Mouse (Mus musculus) CH12.LX (cell line): ENCODE measurements around the gene Rbp2. TPM values are rescaled to one million over a fixed set of nuclear protein-coding genes. Genes with fewer than 3 reads are reported as not detected.

Experiments used
- DNase-seq: peaks from one replicate; pipeline ENCODE4 v3.0.0-alpha.2; 2013; ENCODE audit errors: extremely low read depth
- H3K27ac ChIP-seq: 2 replicates; pipeline ENCODE4 v1.5.1; 2012; ENCODE audit warnings: low read depth, mild to moderate bottlenecking, control low read depth, moderate library complexity; ENCODE audit not compliant: insufficient read depth
- H3K27me3 ChIP-seq: replicated peaks from 2 replicates; pipeline ENCODE3; 2012; ENCODE audit warnings: inconsistent platforms
- H3K36me3 ChIP-seq, 2 experiments: replicated peaks in 1 of 2; 2 replicates each; pipeline versions ENCODE3 to v1.6.1; 2012; ENCODE audit warnings: inconsistent platforms in 1 of 2, low read length in 1 of 2, mild to moderate bottlenecking in 1 of 2, mixed read lengths in 1 of 2, moderate library complexity in 1 of 2; ENCODE audit not compliant: control insufficient read depth in 1 of 2, insufficient read depth in 1 of 2
- H3K4me1 ChIP-seq, 2 experiments: 2 replicates each; pipeline ENCODE4 v1.6.1; 2012; ENCODE audit warnings: inconsistent platforms in 1 of 2, moderate library complexity in 1 of 2; ENCODE audit not compliant: insufficient read depth in 2 of 2, control insufficient read depth in 1 of 2
- H3K4me2 ChIP-seq: 2 replicates; pipeline ENCODE4 v1.6.1; 2012; ENCODE audit warnings: low read depth, mild to moderate bottlenecking, control low read depth; ENCODE audit not compliant: poor library complexity, insufficient read depth, severe bottlenecking
- H3K4me3 ChIP-seq, 3 experiments: fragments of 150-350 bp in 1 of 3; sonication (generic) in 1 of 3; replicated peaks in 1 of 3; 2 replicates each; pipeline versions ENCODE3 to v1.5.1; 2011 to 2012; ENCODE audit warnings: low read depth in 2 of 3, low read length in 2 of 3, mild to moderate bottlenecking in 2 of 3, moderate library complexity in 2 of 3, control low read depth in 1 of 3, improper control_type of control experiment in 1 of 3, inconsistent platforms in 1 of 3, mixed read lengths in 1 of 3; ENCODE audit not compliant: poor library complexity in 1 of 3
- H3K79me2 ChIP-seq: replicated peaks from 2 replicates; pipeline ENCODE4 v1.6.1; 2012; ENCODE audit warnings: mild to moderate bottlenecking, moderate library complexity; ENCODE audit not compliant: control insufficient read depth, poor library complexity, insufficient read depth, severe bottlenecking; ENCODE audit errors: extremely low read depth
- H3K9ac ChIP-seq: 2 replicates; pipeline ENCODE4 v1.6.1; 2012; ENCODE audit warnings: low read depth, mild to moderate bottlenecking, control low read depth, moderate library complexity; ENCODE audit not compliant: insufficient read depth
- H3K9me3 ChIP-seq: replicated peaks from 2 replicates; pipeline ENCODE3; 2012; ENCODE audit warnings: low read length, inconsistent platforms, mixed read lengths
- BHLHE40 ChIP-seq: IDR thresholded peaks from 2 replicates; pipeline ENCODE4 v1.6.1; 2011; ENCODE audit warnings: mild to moderate bottlenecking, low read depth, low read length, improper control_type of control experiment
- CHD1 ChIP-seq: IDR thresholded peaks from 2 replicates; pipeline ENCODE4 v1.6.1; 2012; ENCODE audit warnings: low read depth, low read length, improper control_type of control experiment, inconsistent platforms
- CTCF ChIP-seq, 2 experiments: IDR thresholded peaks in 1 of 2; conservative IDR thresholded peaks in 1 of 2; 2 replicates each; pipeline ENCODE4 v1.5.1; 2011 to 2012; ENCODE audit warnings: low read depth in 2 of 2, low read length in 2 of 2, improper control_type of control experiment in 1 of 2, inconsistent platforms in 1 of 2, mild to moderate bottlenecking in 1 of 2, moderate library complexity in 1 of 2
- ELF1 ChIP-seq: IDR thresholded peaks from 2 replicates; pipeline ENCODE4 v1.6.1; 2014; ENCODE audit warnings: low read depth, mild to moderate bottlenecking, inconsistent platforms, low read length, improper control_type of control experiment
- EP300 ChIP-seq: IDR thresholded peaks from 2 replicates; pipeline ENCODE4 v1.6.1; 2011; ENCODE audit warnings: low read length, improper control_type of control experiment
- ETS1 ChIP-seq: conservative IDR thresholded peaks from 2 replicates; pipeline ENCODE4 v1.6.1; 2012; ENCODE audit warnings: low read depth, mild to moderate bottlenecking, inconsistent platforms, low read length, improper control_type of control experiment, moderate library complexity
- GABPA ChIP-seq: IDR thresholded peaks from 2 replicates; pipeline ENCODE4 v1.6.1; 2012; ENCODE audit warnings: low read depth, low read length, improper control_type of control experiment, inconsistent platforms; ENCODE audit not compliant: insufficient replicate concordance
- IRF4 ChIP-seq: IDR thresholded peaks from 2 replicates; pipeline ENCODE4 v1.6.1; 2014; ENCODE audit warnings: low read depth, mild to moderate bottlenecking, inconsistent platforms, low read length, improper control_type of control experiment
- MAFK ChIP-seq: IDR thresholded peaks from 2 replicates; pipeline ENCODE4 v1.6.1; 2011; ENCODE audit warnings: low read length, improper control_type of control experiment; ENCODE audit not compliant: insufficient replicate concordance
- MAX ChIP-seq: IDR thresholded peaks from 2 replicates; pipeline ENCODE4 v1.6.1; 2011; ENCODE audit warnings: low read length, improper control_type of control experiment
- MAZ ChIP-seq: IDR thresholded peaks from 2 replicates; pipeline ENCODE4 v1.6.1; 2012; ENCODE audit warnings: low read depth, mild to moderate bottlenecking, inconsistent platforms, low read length, improper control_type of control experiment, moderate library complexity
- MEF2A ChIP-seq: IDR thresholded peaks from 2 replicates; pipeline ENCODE4 v1.6.1; 2014; ENCODE audit warnings: low read depth, mild to moderate bottlenecking, inconsistent platforms, low read length, improper control_type of control experiment, borderline replicate concordance
- MXI1 ChIP-seq: IDR thresholded peaks from 2 replicates; pipeline ENCODE4 v1.6.1; 2011; ENCODE audit warnings: mild to moderate bottlenecking, low read depth, low read length, improper control_type of control experiment
- MYC ChIP-seq: IDR thresholded peaks from 2 replicates; pipeline ENCODE4 v1.6.1; 2011; ENCODE audit warnings: low read depth, mild to moderate bottlenecking, improper control_type of control experiment, low read length
- SIN3A ChIP-seq: IDR thresholded peaks from 2 replicates; pipeline ENCODE4 v1.6.1; 2012; ENCODE audit warnings: low read length, improper control_type of control experiment, inconsistent platforms
- SMC3 ChIP-seq: IDR thresholded peaks from 2 replicates; pipeline ENCODE4 v1.6.1; 2011; ENCODE audit warnings: low read depth, low read length, improper control_type of control experiment
- TBP ChIP-seq: conservative IDR thresholded peaks from 2 replicates; pipeline ENCODE4 v1.6.1; 2011; ENCODE audit warnings: low read depth, low read length, improper control_type of control experiment
- TCF12 ChIP-seq: IDR thresholded peaks from 2 replicates; pipeline ENCODE4 v1.6.1; 2014; ENCODE audit warnings: low read depth, mild to moderate bottlenecking, inconsistent platforms, low read length, improper control_type of control experiment
- UBTF ChIP-seq: IDR thresholded peaks from 2 replicates; pipeline ENCODE4 v1.6.1; 2012; ENCODE audit warnings: low read depth, mild to moderate bottlenecking, inconsistent platforms, low read length, improper control_type of control experiment, moderate library complexity
- USF1 ChIP-seq: IDR thresholded peaks from 2 replicates; pipeline ENCODE4 v1.6.1; 2014; ENCODE audit warnings: low read depth, mild to moderate bottlenecking, inconsistent platforms, low read length, improper control_type of control experiment
- USF2 ChIP-seq: conservative IDR thresholded peaks from 2 replicates; pipeline ENCODE4 v1.6.1; 2011; ENCODE audit warnings: low read depth, low read length, improper control_type of control experiment
- ZKSCAN1 ChIP-seq: IDR thresholded peaks from 2 replicates; pipeline ENCODE4 v1.6.1; 2012; ENCODE audit warnings: low read depth, inconsistent platforms, low read length, improper control_type of control experiment, borderline replicate concordance
- ZNF384 ChIP-seq: IDR thresholded peaks from 2 replicates; pipeline ENCODE4 v1.6.1; 2012; ENCODE audit warnings: low read depth, low read length, improper control_type of control experiment, inconsistent platforms
- dilution Hi-C: fragments of 300-500 bp; cut with MboI; formaldehyde crosslinking; loops from 2 replicates; pipeline ENCODE4 v1.14.3; 2020; ENCODE audit warnings: low sequenced_read_pairs; ENCODE audit not compliant: extremely low pct_unique_long_range_greater_than_20kb, extremely low pct_ligation_motif_present
- in situ Hi-C: fragments of 300-500 bp; cut with MboI; formaldehyde crosslinking; loops from 3 replicates; pipeline ENCODE4 v1.14.3; 2019; ENCODE audit warnings: low sequenced_read_pairs, low pct_ligation_motif_present, low pct_unique_long_range_greater_than_20kb, mixed read lengths
- polyA plus RNA-seq: library from polyadenylated mRNA; unstranded; fragments of >175 nt; gene quantifications from 2 replicates; pipeline ENCODE4 v1.2.1, GENCODE M21; 2012; ENCODE audit warnings: low read depth; ENCODE audit not compliant: insufficient read length
- total RNA-seq, 2 experiments: library from RNA; depleted of rRNA; stranded (reverse); fragments of 300-350 nt in 1 of 2; fragments of >200 nt in 1 of 2; gene quantifications; 2 replicates each; pipeline ENCODE4 v1.2.3; 2012 to 2014

The Rbp2 gene
- total and polyA plus RNA-seq, 3 experiments = 1.7 to 1.9 (median 1.8) TPM

DNA sequence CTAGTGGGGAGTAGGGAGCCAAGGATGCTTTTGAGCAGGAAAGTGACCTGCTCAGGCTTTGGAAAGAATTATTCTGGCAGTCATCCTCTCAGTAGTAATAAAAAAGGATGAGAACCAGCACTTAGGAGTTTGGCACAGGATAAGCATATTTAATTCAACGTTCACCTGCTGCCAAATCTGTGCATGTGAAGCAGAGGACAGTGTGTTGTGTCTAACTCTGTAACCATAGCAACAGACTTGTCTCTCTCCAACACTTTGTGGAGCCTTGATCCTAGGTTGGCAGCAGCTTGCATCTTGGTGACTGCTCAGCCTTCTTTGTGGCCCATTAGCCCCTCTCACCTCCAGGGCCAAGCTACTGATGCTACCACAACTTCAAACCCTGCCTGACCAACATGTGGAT is 34.9 kb upstream of the Rbp2 start:
- no peak overlapping the region for H3K4me3 ChIP-seq
- dilution Hi-C loops (no loop called here), in situ Hi-C loops (no loop called here)
- no peaks in the 10 kb centered on the region for H3K36me3 ChIP-seq
- no peak for TF ChIP-seq TBP
- TF ChIP-seq MAFK = no peak
- TF ChIP-seq USF1 = no peak
- TF ChIP-seq SMC3 = no peak
- TF ChIP-seq EP300 = no peak
- TF ChIP-seq BHLHE40 = no peak
- TF ChIP-seq GABPA = no peak
- TF ChIP-seq ELF1 = no peak
- no peak for TF ChIP-seq MEF2A
- no peak for TF ChIP-seq CHD1
- no peak for TF ChIP-seq MAX
- TF ChIP-seq MAZ = no peak
- TF ChIP-seq ETS1 = no peak
- no peak for TF ChIP-seq MYC
- no peak for TF ChIP-seq IRF4
- TF ChIP-seq TCF12 = no peak
- no peak for TF ChIP-seq ZKSCAN1
- TF ChIP-seq ZNF384 = no peak
- no peak for TF ChIP-seq MXI1
- H3K4me1 ChIP-seq = no peaks in the 10 kb centered on the region
- H3K9ac ChIP-seq = no peak overlapping the region
- H3K79me2 ChIP-seq = no peaks in the 10 kb centered on the region
- peaks cover 6% of the 10 kb centered on the region for H3K9me3 ChIP-seq
- no peak overlapping the region for H3K4me2 ChIP-seq
- no peak for DNase-seq
- H3K27ac ChIP-seq = no peak overlapping the region
- peaks cover 2% of the 10 kb centered on the region for H3K27me3 ChIP-seq

DNA sequence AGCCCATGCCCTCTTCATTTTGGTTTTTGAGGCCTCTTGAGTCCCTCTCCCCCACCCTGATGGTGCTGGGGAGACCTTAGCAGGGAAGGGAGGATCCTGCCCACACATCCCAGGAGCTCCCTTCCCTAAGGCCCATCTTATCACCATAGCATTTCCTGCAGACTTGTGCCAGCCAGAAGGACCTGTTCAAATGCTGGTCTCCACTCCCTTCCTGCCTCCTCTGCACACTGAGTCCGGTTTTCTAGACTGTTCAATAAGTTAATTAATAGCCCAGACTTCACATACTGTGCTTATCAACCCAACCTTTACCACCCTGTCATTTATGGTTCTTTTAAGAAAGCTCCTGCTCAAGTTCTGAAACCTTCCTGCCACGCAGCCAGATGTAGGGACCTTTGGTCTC is 19.2 kb upstream of the Rbp2 start:
- Histone ChIP-seq H3K36me3 (no peaks in the 10 kb centered on the region), H3K4me3 (no peak overlapping the region), H3K9me3 (no peaks in the 10 kb centered on the region)
- dilution Hi-C loops = no loop called here
- TF ChIP-seq MAX = no peak
- no peak for TF ChIP-seq GABPA
- TF ChIP-seq USF1 = no peak
- no peak for TF ChIP-seq SIN3A
- no peak for TF ChIP-seq CTCF (conservative IDR thresholded peaks at IDR 0.05 in 1 of 2, IDR thresholded peaks at IDR 0.05 in 1 of 2; ENCODE audit: low read depth in 2 of 2, low read length in 2 of 2)
- no peak for TF ChIP-seq UBTF
- no peak for TF ChIP-seq SMC3
- TF ChIP-seq ZKSCAN1 = no peak
- no peak for TF ChIP-seq EP300
- no peak for TF ChIP-seq TBP
- no peak for TF ChIP-seq USF2
- TF ChIP-seq MXI1 = no peak
- TF ChIP-seq, all 38 proteins: peak for 0
- DNase-seq = no peak
- no peak overlapping the region for H3K9ac ChIP-seq
- no peaks in the 10 kb centered on the region for H3K4me1 ChIP-seq
- H3K4me2 ChIP-seq = no peak overlapping the region
- in situ Hi-C loops = no loop called here
- no peaks in the 10 kb centered on the region for H3K79me2 ChIP-seq
- H3K27ac ChIP-seq = no peak overlapping the region
- no peaks in the 10 kb centered on the region for H3K27me3 ChIP-seq
